Mouse (Mus musculus) liver, adult 2 months (tissue): ENCODE measurements at regions not wholly inside any gene's neighbourhood (a gene's known extent, or its start where the extent isn't known, plus 50 kb on each side); places are given as distances from the start of the nearest gene placed in this dataset.

ENCODE experiments used
- CTCF ChIP-seq: fragments of 200-500 bp; IDR thresholded peaks from 2 replicates; pipeline ENCODE4 v1.5.1; 2011; ENCODE audit warnings: low read depth, low read length, control low read depth
- POLR2A ChIP-seq: fragments of 200-500 bp; IDR thresholded peaks from 2 replicates; pipeline ENCODE4 v1.6.1; 2011; ENCODE audit warnings: low read length, control low read depth; ENCODE audit not compliant: insufficient read depth; ENCODE audit errors: extremely low read depth

GRCm38 (mm10) chr6:51658360-51658759 lies 134.7 kb downstream of the Snx10 start:
- TF ChIP-seq CTCF, result no peak
- TF ChIP-seq POLR2A, result no peak
